Mouse (Mus musculus): ENCODE results near the gene Spns2. TPM values are rescaled to one million over a fixed set of nuclear protein-coding genes. Genes with fewer than 3 reads are reported as not detected.

Spns2 gene
- polyA plus RNA-seq, 1 experiment from 2014 or later, result 8.7 TPM

DNA sequence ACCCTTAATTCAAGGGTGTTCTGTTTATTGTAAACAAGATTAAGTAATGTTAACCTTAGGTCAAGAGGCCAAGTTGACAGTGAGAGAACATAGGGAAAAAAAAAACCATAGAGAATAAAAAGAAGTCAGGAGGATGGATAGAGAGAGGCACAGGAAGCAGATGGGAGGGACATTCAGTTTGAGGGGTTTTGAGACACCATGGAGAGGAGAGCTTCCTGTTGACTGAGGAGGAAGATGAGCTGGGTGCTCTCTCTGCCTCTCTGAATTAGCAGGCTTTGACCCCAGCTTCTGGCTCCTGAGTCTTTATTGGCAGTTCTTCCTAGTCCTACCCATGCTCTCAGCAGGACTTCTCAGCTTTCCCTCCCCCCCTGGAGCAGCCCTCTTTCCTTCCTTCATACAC, 64.5 kb downstream of the Spns2 start:
- Histone ChIP-seq H3K27me3 (no peaks in the 10 kb centered on the region), H3K4me1 (no peaks in the 10 kb centered on the region), H3K9me3 (no peaks in the 10 kb centered on the region), H3K27ac (replicated peaks) (no peak overlapping the region), H3K4me3 (no peak overlapping the region), H3K36me3 (no peaks in the 10 kb centered on the region), H3K9ac (replicated peaks) (no peak overlapping the region), H3K4me2 (replicated peaks) (no peak overlapping the region)
- no peak for ATAC-seq (replicated peaks)

GRCm38 (mm10) chr11:72423686-72424085, 66.0 kb downstream of the Spns2 start:
- H3K4me1 ChIP-seq, result no peaks in the 10 kb centered on the region
- no peak overlapping the region for H3K27ac ChIP-seq (replicated peaks)
- H3K27me3 ChIP-seq, result no peaks in the 10 kb centered on the region
- H3K9me3 ChIP-seq, result no peaks in the 10 kb centered on the region
- 86% methylated on average over 4 of the region's 4 CpGs for whole genome bisulfite sequencing
- H3K36me3 ChIP-seq, result no peaks in the 10 kb centered on the region
- no peak overlapping the region for H3K4me2 ChIP-seq (replicated peaks)
- H3K9ac ChIP-seq (replicated peaks), result no peak overlapping the region
- no peak overlapping the region for H3K4me3 ChIP-seq
- no peak for ATAC-seq (replicated peaks)

DNA sequence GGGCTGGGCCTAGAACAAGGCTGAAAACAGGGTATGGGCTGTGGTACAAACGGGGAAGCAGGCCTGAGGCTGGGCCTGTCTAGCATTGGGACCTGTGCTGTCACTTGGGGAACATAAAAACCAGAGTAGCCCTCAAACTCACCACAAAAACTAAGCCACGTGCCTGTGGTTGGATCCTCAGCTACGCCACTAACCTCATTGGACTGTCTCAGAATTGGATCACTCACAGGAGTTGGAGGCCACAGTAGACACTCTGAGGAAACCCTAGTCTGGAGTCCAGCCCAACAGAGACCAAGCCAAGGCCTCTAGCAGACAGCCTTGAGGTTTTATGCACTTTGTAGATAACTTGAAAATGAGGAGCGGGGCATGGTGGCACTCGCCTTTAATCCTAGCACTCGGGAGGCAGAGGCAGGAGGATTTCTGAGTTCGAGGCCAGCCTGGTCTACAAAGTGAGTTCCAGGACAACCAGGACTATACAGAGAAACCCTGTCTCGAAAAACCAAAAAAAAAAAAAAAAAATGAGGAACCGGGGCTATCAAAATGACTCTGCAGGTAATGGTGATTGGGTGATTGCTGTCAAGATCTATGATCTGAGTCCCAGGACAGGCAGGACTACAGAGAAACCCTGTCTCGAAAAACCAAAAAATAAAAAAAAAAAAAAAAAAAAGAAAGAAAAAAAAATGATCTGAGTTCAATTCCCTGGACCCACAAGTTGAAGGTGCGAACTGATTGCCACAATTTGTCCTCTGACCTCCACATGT, 68.0 kb downstream of the Spns2 start:
- Histone ChIP-seq H3K4me2 (replicated peaks) (no peak overlapping the region), H3K36me3 (no peaks in the 10 kb centered on the region), H3K4me1 (no peaks in the 10 kb centered on the region), H3K4me3 (no peak overlapping the region), H3K9ac (replicated peaks) (no peak overlapping the region), H3K27me3 (no peaks in the 10 kb centered on the region), H3K9me3 (no peaks in the 10 kb centered on the region), H3K27ac (replicated peaks) (no peak overlapping the region)
- WGBS, result 91% methylated on average over 11 of the region's 11 CpGs
- no peak for ATAC-seq (replicated peaks)

GRCm38 (mm10) chr11:72420460-72421122, 69.1 kb downstream of the Spns2 start:
- Histone ChIP-seq H3K4me3 (no peak overlapping the region), H3K27ac (replicated peaks) (no peak overlapping the region), H3K4me1 (no peaks in the 10 kb centered on the region), H3K9me3 (no peaks in the 10 kb centered on the region), H3K4me2 (replicated peaks) (no peak overlapping the region), H3K9ac (replicated peaks) (no peak overlapping the region), H3K36me3 (no peaks in the 10 kb centered on the region), H3K27me3 (no peaks in the 10 kb centered on the region)
- WGBS, result 82% methylated on average over 6 of the region's 6 CpGs
- no peak for ATAC-seq (replicated peaks)

- Histone ChIP-seq H3K9ac (replicated peaks) (no peak overlapping the region), H3K4me2 (replicated peaks) (no peak overlapping the region), H3K27me3 (no peaks in the 10 kb centered on the region), H3K27ac (replicated peaks) (no peak overlapping the region), H3K4me1 (no peaks in the 10 kb centered on the region), H3K36me3 (no peaks in the 10 kb centered on the region), H3K9me3 (no peaks in the 10 kb centered on the region), H3K4me3 (no peak overlapping the region)
- no peak for ATAC-seq (replicated peaks)
- WGBS, result 88% methylated on average over 6 of the region's 6 CpGs
These were observed 70.7 kb downstream of the Spns2 start for GRCm38 (mm10) chr11:72419006-72419405.

DNA sequence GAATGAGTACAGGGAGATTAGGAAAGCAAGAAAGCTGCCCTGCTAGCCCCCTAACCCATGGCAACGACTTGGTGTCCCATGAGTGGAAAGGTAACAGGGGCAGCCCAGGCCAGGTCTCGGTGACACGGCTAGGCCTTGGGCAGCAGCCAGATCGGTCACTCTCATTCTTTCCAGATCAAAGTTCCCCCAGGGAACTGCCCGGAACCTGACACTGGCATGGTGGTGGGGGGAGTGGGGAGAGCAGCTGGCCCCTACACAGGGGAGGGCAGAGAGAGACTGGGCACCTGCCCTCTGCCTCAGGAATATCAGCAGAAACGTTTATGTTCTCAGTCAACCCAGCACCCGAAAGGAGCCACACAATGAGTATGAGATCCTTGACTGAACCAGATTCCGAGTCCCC, 71.5 kb downstream of the Spns2 start:
- ATAC-seq (replicated peaks), result no peak
- no peaks in the 10 kb centered on the region for H3K36me3 ChIP-seq
- no peak overlapping the region for H3K27ac ChIP-seq (replicated peaks)
- no peak overlapping the region for H3K4me3 ChIP-seq
- H3K4me1 ChIP-seq, result no peaks in the 10 kb centered on the region
- no peak overlapping the region for H3K4me2 ChIP-seq (replicated peaks)
- no peaks in the 10 kb centered on the region for H3K27me3 ChIP-seq
- 43% methylated on average over 8 of the region's 8 CpGs for WGBS
- no peaks in the 10 kb centered on the region for H3K9me3 ChIP-seq
- H3K9ac ChIP-seq (replicated peaks), result no peak overlapping the region

GRCm38 (mm10) chr11:72417376-72417775, 72.3 kb downstream of the Spns2 start:
- 5% methylated on average over 4 of the region's 4 CpGs for WGBS
- ATAC-seq (replicated peaks), result no peak
- H3K9me3 ChIP-seq, result no peaks in the 10 kb centered on the region

DNA sequence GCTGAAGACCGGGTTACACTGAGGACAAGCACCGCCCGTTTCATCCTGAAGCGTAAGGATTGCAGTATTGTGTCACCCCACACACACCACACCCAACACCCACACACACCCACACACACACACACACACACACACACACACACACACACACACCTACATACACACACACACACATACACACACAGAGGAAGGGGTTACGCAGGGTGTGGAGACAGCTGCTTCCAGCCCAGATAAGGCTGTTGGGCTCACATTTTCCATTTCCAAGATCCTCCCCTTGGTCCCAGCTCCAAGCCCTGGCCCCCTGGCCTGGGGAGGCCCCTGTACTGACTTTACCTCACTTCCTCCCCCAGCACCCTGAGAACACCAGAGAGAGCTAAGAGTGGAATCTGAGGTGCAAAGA, 73.0 kb downstream of the Spns2 start:
- no peak for ATAC-seq (replicated peaks)
- Histone ChIP-seq H3K4me1 (peaks cover 2% of the 10 kb centered on the region), H3K4me3 (no peak overlapping the region), H3K36me3 (no peaks in the 10 kb centered on the region), H3K9ac (replicated peaks) (no peak overlapping the region), H3K9me3 (no peaks in the 10 kb centered on the region), H3K27me3 (peaks cover 7% of the 10 kb centered on the region; the same call in 1 of the 2 replicates), H3K4me2 (replicated peaks) (no peak overlapping the region), H3K27ac (replicated peaks) (no peak overlapping the region)
- 97% methylated on average over 5 of the region's 5 CpGs for WGBS

More at GRCm38 (mm10) chr11:72417376-72417775, 72.3 kb downstream of the Spns2 start:
- Histone ChIP-seq H3K9ac (replicated peaks) (no peak overlapping the region), H3K4me2 (replicated peaks) (no peak overlapping the region), H3K4me1 (no peaks in the 10 kb centered on the region), H3K27me3 (0 out of 2 replicates have a peak, but pooled peaks cover 3% of the 10 kb centered on the region), H3K27ac (replicated peaks) (no peak overlapping the region), H3K4me3 (no peak overlapping the region), H3K36me3 (no peaks in the 10 kb centered on the region)

- Histone ChIP-seq H3K27ac (replicated peaks) (no peak overlapping the region), H3K36me3 (no peaks in the 10 kb centered on the region), H3K4me3 (no peak overlapping the region), H3K9ac (replicated peaks) (no peak overlapping the region), H3K9me3 (no peaks in the 10 kb centered on the region), H3K27me3 (peaks cover 9% of the 10 kb centered on the region; the same call in 1 of the 2 replicates), H3K4me1 (peaks cover 15% of the 10 kb centered on the region), H3K4me2 (replicated peaks) (no peak overlapping the region)
- ATAC-seq (replicated peaks), result no peak
- WGBS, result 89% methylated on average over 8 of the region's 8 CpGs
These were observed 74.5 kb downstream of the Spns2 start for GRCm38 (mm10) chr11:72415155-72415554.

DNA sequence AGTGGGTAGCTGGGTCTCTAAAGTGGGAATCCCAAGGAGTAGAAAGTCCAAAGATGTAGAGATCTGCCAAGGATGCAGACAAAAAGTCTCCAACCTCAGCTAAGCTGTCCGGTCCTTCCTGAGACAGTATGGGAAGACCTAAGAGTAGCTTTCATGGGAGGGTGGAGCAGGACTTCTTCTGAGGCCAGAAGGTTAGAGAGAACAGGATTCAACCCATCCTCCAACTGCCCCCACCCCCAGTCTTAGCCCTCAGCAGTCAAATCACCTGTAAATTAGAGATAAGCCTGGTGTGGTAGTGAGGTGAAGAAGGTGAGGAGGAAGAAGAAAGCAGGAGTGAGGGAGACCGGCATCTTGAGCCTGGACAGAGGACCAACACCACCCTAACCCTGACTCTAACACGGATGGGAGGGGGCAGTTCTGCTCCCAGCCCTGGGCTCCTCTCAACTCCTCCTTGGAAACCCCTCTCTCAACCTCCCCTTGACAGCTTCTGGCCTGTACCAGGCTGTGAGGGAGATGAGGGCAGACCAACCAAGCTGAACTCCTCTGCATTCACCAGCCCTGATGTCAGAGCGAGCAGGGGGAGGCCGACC, 76.0 kb downstream of the Spns2 start:
- H3K9me3 ChIP-seq, result no peaks in the 10 kb centered on the region
- no peak overlapping the region for H3K27ac ChIP-seq (replicated peaks)
- H3K27me3 ChIP-seq, result peaks cover 15% of the 10 kb centered on the region; the same call in 1 of the 2 replicates
- no peak overlapping the region for H3K4me2 ChIP-seq (replicated peaks)
- 61% methylated on average over 5 of the region's 5 CpGs for WGBS
- H3K4me3 ChIP-seq, result no peak overlapping the region
- no peak for ATAC-seq (replicated peaks)
- no peak overlapping the region for H3K9ac ChIP-seq (replicated peaks)
- peaks cover 15% of the 10 kb centered on the region for H3K4me1 ChIP-seq
- H3K36me3 ChIP-seq, result no peaks in the 10 kb centered on the region

GRCm38 (mm10) chr11:72413016-72413415, 76.7 kb downstream of the Spns2 start:
- H3K27me3 ChIP-seq, result peaks cover 15% of the 10 kb centered on the region; the same call in 1 of the 2 replicates
- WGBS, result 72% methylated on average over 7 of the region's 7 CpGs
- no peak overlapping the region for H3K4me2 ChIP-seq (replicated peaks)
- H3K36me3 ChIP-seq, result no peaks in the 10 kb centered on the region
- H3K9me3 ChIP-seq, result no peaks in the 10 kb centered on the region
- no peak overlapping the region for H3K27ac ChIP-seq (replicated peaks)
- H3K9ac ChIP-seq (replicated peaks), result no peak overlapping the region
- H3K4me1 ChIP-seq, result peaks cover 15% of the 10 kb centered on the region
- no peak overlapping the region for H3K4me3 ChIP-seq
- ATAC-seq (replicated peaks), result no peak

- Histone ChIP-seq H3K4me3 (peak overlapping the region; percentile 50), H3K9ac (replicated peaks) (peak overlapping the region; percentile 55), H3K9me3 (no peaks in the 10 kb centered on the region), H3K4me2 (replicated peaks) (peak overlapping the region; percentile 94), H3K27me3 (peaks cover 15% of the 10 kb centered on the region; the same call in 1 of the 2 replicates), H3K4me1 (peaks cover 15% of the 10 kb centered on the region), H3K27ac (replicated peaks) (no peak overlapping the region), H3K36me3 (no peaks in the 10 kb centered on the region)
- 34% methylated on average over 9 of the region's 9 CpGs for WGBS
- ATAC-seq (replicated peaks), result 0 out of 2 replicates have a peak, but pooled peaks have one; percentile 15
These were observed 77.8 kb downstream of the Spns2 start for GRCm38 (mm10) chr11:72411945-72412344.

All from forebrain, embryonic 15.5 days (tissue).